ENCODE assay signal across 8 mouse cellular contexts in the genomic region with DNA sequence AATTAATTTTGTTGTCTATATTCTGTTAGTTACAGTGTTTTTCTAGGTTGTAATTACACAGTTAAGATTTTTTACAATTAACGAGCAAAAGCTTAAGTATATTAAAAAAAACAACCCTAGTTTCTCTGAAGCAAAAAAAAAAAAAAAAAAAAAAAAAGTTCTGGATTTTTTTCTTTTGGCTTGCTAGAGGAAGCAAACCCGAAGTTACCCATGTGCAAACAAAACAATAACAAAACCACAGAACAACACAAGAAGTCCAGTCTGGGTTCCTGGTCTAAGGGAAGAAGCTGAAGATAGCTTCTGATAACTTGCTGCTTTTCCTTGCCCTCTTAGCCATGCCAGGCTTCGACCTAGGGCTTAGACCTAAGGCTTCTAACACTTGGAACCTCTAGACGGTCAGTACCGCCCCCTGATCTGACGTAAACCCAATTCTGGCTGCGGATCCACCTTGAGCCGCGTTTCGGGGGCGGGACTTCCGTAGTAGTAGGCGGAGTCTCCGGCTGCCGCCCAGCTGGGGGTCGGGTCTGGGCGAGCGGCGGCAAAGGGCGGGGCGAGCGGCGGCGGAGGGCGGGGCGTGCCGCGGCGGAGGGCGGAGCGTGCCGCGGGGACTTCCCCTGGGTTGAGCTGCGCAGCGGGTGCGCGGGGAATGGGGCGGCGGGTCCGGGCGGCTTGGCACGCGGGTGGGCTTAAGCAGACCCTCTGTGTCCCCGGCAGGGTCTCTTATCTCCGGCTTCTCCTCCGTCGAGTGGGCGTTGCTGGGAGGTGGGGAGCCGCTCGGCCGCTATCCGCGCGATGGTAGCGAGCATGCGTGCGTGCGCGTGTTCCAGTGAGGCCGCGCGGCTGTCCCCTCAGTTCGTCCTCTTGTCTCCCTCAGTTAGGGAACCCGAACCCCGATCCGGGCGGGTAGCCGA. TPM values are rescaled to one million over a fixed set of nuclear protein-coding genes. Genes with fewer than 3 reads are reported as not detected.
DNase-seq lines count a peak whose midpoint lies in the region; ATAC-seq and TF ChIP-seq lines count a peak whose summit lies in the region.

A gene (plus strand): TSS at position 580 of the 911 bp plus-strand sequence.

- TF ChIP-seq EP300 in ES-Bruce4 (IDR thresholded peaks at IDR 0.05; ENCODE audit: insufficient read depth, low read depth, low read length), result no peak
- TF ChIP-seq EP300 in liver, postnatal 0 days (IDR thresholded peaks at IDR 0.05; ENCODE audit: low read depth), result no peak

- intact Hi-C loops in heart, postnatal 10 days (cut with DNase I), result no loop called here

- peak within 1 kb of the TSS; percentile 70 for H3K4me2 ChIP-seq in forebrain, embryonic 13.5 days
- H3K4me2 ChIP-seq in liver, postnatal 0 days (ENCODE audit: low read depth, low read length), result peak within 1 kb of the TSS; percentile 89
- H3K4me2 ChIP-seq in neural tube, embryonic 14.5 days (ENCODE audit: low read depth, low read length), result peak within 1 kb of the TSS; percentile 49

- peak; percentile 90 for ATAC-seq in cerebellum, adult (ENCODE audit: insufficient number of reproducible peaks, low FRiP score, low TSS enrichment)
- ATAC-seq in forebrain, embryonic 13.5 days, result peak; percentile 96
- ATAC-seq in liver, postnatal 0 days, result peak; percentile 96
- peak; percentile 97 for ATAC-seq in neural tube, embryonic 14.5 days (ENCODE audit: low read depth)

- peak; percentile 46 for TF ChIP-seq POLR2A in ES-Bruce4 (IDR thresholded peaks at IDR 0.05; ENCODE audit: insufficient read depth, low read length)

- peak within 1 kb of the TSS; percentile 96 for H3K4me3 ChIP-seq in ES-Bruce4 (ENCODE audit: low read depth, low read length)
- H3K4me3 ChIP-seq in forebrain, embryonic 13.5 days, result peak within 1 kb of the TSS; percentile 61
- peak within 1 kb of the TSS; percentile 77 for H3K4me3 ChIP-seq in liver, postnatal 0 days (ENCODE audit: low read depth, low read length)
- peak within 1 kb of the TSS; percentile 66 for H3K4me3 ChIP-seq in neural tube, embryonic 14.5 days (ENCODE audit: low read depth, low read length)

- H3K27ac ChIP-seq in ES-Bruce4 (ENCODE audit: insufficient read depth, low read length), result no peak within 1 kb of the TSS
- no peak within 1 kb of the TSS for H3K27ac ChIP-seq in forebrain, embryonic 13.5 days
- peak within 1 kb of the TSS; percentile 78 for H3K27ac ChIP-seq in liver, postnatal 0 days (ENCODE audit: low read depth)
- H3K27ac ChIP-seq in neural tube, embryonic 14.5 days (ENCODE audit: low read depth, low read length), result 0 out of 2 replicates have a peak within 1 kb of the TSS, but pooled peaks have one; percentile 52

- peaks cover 5% of the 10 kb centered on the region; the same call in 1 of the 2 replicates for H3K9me3 ChIP-seq in ES-Bruce4 (replicated peaks; ENCODE audit: control insufficient read depth, insufficient read depth, low read length, poor library complexity, severe bottlenecking)
- H3K9me3 ChIP-seq in forebrain, embryonic 13.5 days (replicated peaks), result no peaks in the 10 kb centered on the region; the same call in 1 of the 2 replicates
- no peaks in the 10 kb centered on the region for H3K9me3 ChIP-seq in liver, postnatal 0 days (ENCODE audit: low read length)
- no peaks in the 10 kb centered on the region for H3K9me3 ChIP-seq in neural tube, embryonic 14.5 days (ENCODE audit: control insufficient read depth, low read length)

- 3% methylated on average over 59 of the region's 68 CpGs for WGBS in forebrain, embryonic 13.5 days
- 2% methylated on average over 68 of the region's 68 CpGs for WGBS in large intestine, adult 2 months
- WGBS in liver, postnatal 0 days (ENCODE audit: insufficient replicate concordance), result 2% methylated on average over 53 of the region's 68 CpGs
- 4% methylated on average over 62 of the region's 68 CpGs for WGBS in neural tube, embryonic 14.5 days

- H3K36me3 ChIP-seq in ES-Bruce4 (ENCODE audit: control insufficient read depth, insufficient read depth, low read length, poor library complexity, severe bottlenecking), result no peaks in the 10 kb centered on the region; the same call in 1 of the 2 replicates
- H3K36me3 ChIP-seq in forebrain, embryonic 13.5 days (ENCODE audit: poor library complexity, severe bottlenecking), result no peaks in the 10 kb centered on the region
- no peaks in the 10 kb centered on the region for H3K36me3 ChIP-seq in liver, postnatal 0 days (replicated peaks; ENCODE audit: insufficient read depth, low read length)
- no peaks in the 10 kb centered on the region for H3K36me3 ChIP-seq in neural tube, embryonic 14.5 days (ENCODE audit: control insufficient read depth, insufficient read depth, low read length)

- H3K27me3 ChIP-seq in ES-Bruce4 (ENCODE audit: control insufficient read depth, insufficient read depth, low read length, poor library complexity, severe bottlenecking), result no peaks in the 10 kb centered on the region
- no peaks in the 10 kb centered on the region for H3K27me3 ChIP-seq in forebrain, embryonic 13.5 days
- H3K27me3 ChIP-seq in liver, postnatal 0 days (ENCODE audit: insufficient read depth, low read length), result no peaks in the 10 kb centered on the region
- H3K27me3 ChIP-seq in neural tube, embryonic 14.5 days (ENCODE audit: control insufficient read depth, insufficient read depth, low read length), result no peaks in the 10 kb centered on the region

- no peaks in the 10 kb centered on the region for H3K4me1 ChIP-seq in ES-Bruce4 (ENCODE audit: control insufficient read depth, insufficient read depth, low read length)
- peaks cover 6% of the 10 kb centered on the region for H3K4me1 ChIP-seq in forebrain, embryonic 13.5 days
- peaks cover 15% of the 10 kb centered on the region for H3K4me1 ChIP-seq in liver, postnatal 0 days (ENCODE audit: insufficient read depth)
- H3K4me1 ChIP-seq in neural tube, embryonic 14.5 days (ENCODE audit: control insufficient read depth, insufficient read depth, low read length), result 0 out of 2 replicates have a peak, but pooled peaks cover 3% of the 10 kb centered on the region

- peak; percentile 95 to 96 for DNase-seq in heart, postnatal 10 days
- DNase-seq in large intestine, adult 2 months (ENCODE audit: low read depth, low spot score), result peak; percentile 86
- peak; percentile 98 for DNase-seq in liver, postnatal 0 days
- DNase-seq in testis, postnatal 10 days (ENCODE audit: low spot score), result peak; percentile 98

- H3K9ac ChIP-seq in ES-Bruce4 (ENCODE audit: low read depth, poor library complexity, severe bottlenecking), result peak within 1 kb of the TSS; percentile 94
- H3K9ac ChIP-seq in forebrain, embryonic 13.5 days, result peak within 1 kb of the TSS; percentile 76
- peak within 1 kb of the TSS; percentile 86 for H3K9ac ChIP-seq in liver, postnatal 0 days (replicated peaks)
- peak within 1 kb of the TSS; percentile 82 for H3K9ac ChIP-seq in neural tube, embryonic 14.5 days (replicated peaks; ENCODE audit: low read depth, low read length)

- no peak for TF ChIP-seq CTCF in ES-Bruce4 (IDR thresholded peaks at IDR 0.05; ENCODE audit: low read depth, low read length)
- no peak for TF ChIP-seq CTCF in liver, postnatal 0 days (IDR thresholded peaks at IDR 0.05; ENCODE audit: low read depth)

RNA-seq across cellular contexts. Expression of the gene that starts here (rescaled TPM):
- polyA plus RNA-seq in ES-Bruce4 (2011; ENCODE audit: insufficient read depth, insufficient read length, low read depth, missing spikeins), result 7.3 and 15.5 TPM in 2 replicates
- 5.3 and 8.3 TPM in 2 replicates for polyA plus RNA-seq in forebrain, embryonic 13.5 days (2015; fragmentation: Nextera tagmentation; extraction: Ambion mirVana)
- total RNA-seq in heart, postnatal 10 days (2021), result 10 to 100 TPM; 10.2 to 11.5 TPM
- 4.2 and 11.2 TPM in 2 replicates for polyA plus RNA-seq in large intestine, adult 2 months (2012; rRNA removed)
- 27.9 and 35.9 TPM in 2 replicates for polyA plus RNA-seq in liver, postnatal 0 days (2015; fragmentation: Nextera tagmentation; extraction: Ambion mirVana)
- 4.5 and 8.1 TPM in 2 replicates for polyA plus RNA-seq in neural tube, embryonic 14.5 days (2014; fragmentation: Nextera tagmentation; extraction: Ambion mirVana)

Comparison
In these comparisons a context has a peak if more than half of its experiments do, and no peak if none do; other contexts are left out.
1. H3K27ac ChIP-seq: peak in liver, postnatal 0 days (single experiment) and neural tube, embryonic 14.5 days (single experiment); none in ES-Bruce4 (single experiment) and forebrain, embryonic 13.5 days (single experiment).
2. Peak in every context shown above with its lines, with median percentiles within 50 percentile points of each other: H3K4me3 ChIP-seq, H3K9ac ChIP-seq, ATAC-seq, H3K4me2 ChIP-seq and DNase-seq.